Mouse (Mus musculus) kidney, adult 2 months (tissue): Measurements from ENCODE around the gene Stard3. TPM values are rescaled to one million over a fixed set of nuclear protein-coding genes. Genes with fewer than 3 reads are reported as not detected.

ENCODE experiments used
- DNase-seq: peaks from one replicate; pipeline ENCODE4 v3.0.0; 2021
- H3K27ac ChIP-seq: fragments of 200-500 bp; 2 replicates; pipeline ENCODE4 v1.5.1; 2012; ENCODE audit warnings: low read depth, low read length, control low read depth, inconsistent platforms; ENCODE audit not compliant: insufficient read depth
- H3K27me3 ChIP-seq: fragments of 200-500 bp; replicated peaks from 2 replicates; pipeline ENCODE4 v1.6.1; 2012; ENCODE audit warnings: mild to moderate bottlenecking, moderate library complexity, low read length, inconsistent platforms; ENCODE audit not compliant: control insufficient read depth, insufficient read depth
- H3K36me3 ChIP-seq: fragments of 200-500 bp; 2 replicates; pipeline ENCODE4 v1.6.1; 2012; ENCODE audit warnings: mild to moderate bottlenecking, moderate library complexity, low read length, inconsistent platforms; ENCODE audit not compliant: control insufficient read depth, insufficient read depth
- H3K4me1 ChIP-seq: fragments of 200-500 bp; 2 replicates; pipeline ENCODE4 v1.6.1; 2011; ENCODE audit warnings: low read length; ENCODE audit not compliant: control insufficient read depth, insufficient read depth
- H3K4me3 ChIP-seq: fragments of 200-500 bp; 2 replicates; pipeline ENCODE4 v1.5.1; 2011; ENCODE audit warnings: mild to moderate bottlenecking, low read depth, low read length, control low read depth; ENCODE audit not compliant: insufficient read depth
- CTCF ChIP-seq: fragments of 200-500 bp; conservative IDR thresholded peaks from 2 replicates; pipeline ENCODE4 v1.5.1; 2011; ENCODE audit warnings: low read depth, mild to moderate bottlenecking, control low read depth, low read length, moderate library complexity, mixed read lengths; ENCODE audit not compliant: insufficient read depth, insufficient read length
- POLR2A ChIP-seq: fragments of 200-500 bp; IDR thresholded peaks from one replicate; pipeline ENCODE4 v1.6.1; 2011; ENCODE audit warnings: low read depth, low read length, control low read depth
- WGBS: fragments of 180-500 bp; shearing (Covaris S2); methylation state at CpG from one replicate; pipeline ENCODE4 v1.1.7; 2018; 5-methylcytosine and 5-hydroxymethylcytosine counted together
- polyA plus RNA-seq: library from polyadenylated mRNA; depleted of rRNA; stranded (reverse); fragments of >200 nt; gene quantifications from 2 replicates; pipeline ENCODE4 v1.2.3, GENCODE M21; 2012; rRNA removed

The Stard3 gene
- polyA plus RNA-seq, 1 experiment = 59.1 TPM

- H3K36me3 ChIP-seq = peaks cover 2% of the 10 kb centered on the region; the same call in 1 of the 2 replicates
- peaks cover 44% of the 10 kb centered on the region for H3K4me1 ChIP-seq
Observed at GRCm38 (mm10) chr11:98417074-98417473, 58.9 kb downstream of the Stard3 start.

GRCm38 (mm10) chr11:98418273-98418672, 60.1 kb downstream of the Stard3 start:
- WGBS = 40% methylated on average over 4 of the region's 6 CpGs
- no peak for DNase-seq
- Histone ChIP-seq H3K27me3 (no peaks in the 10 kb centered on the region), H3K4me1 (peaks cover 44% of the 10 kb centered on the region), H3K36me3 (peaks cover 2% of the 10 kb centered on the region; the same call in 1 of the 2 replicates), H3K4me3 (no peak overlapping the region), H3K27ac (peak overlapping the region; percentile 32; the same call in 1 of the 2 replicates)
- no peak for TF ChIP-seq POLR2A
- TF ChIP-seq CTCF = no peak

More at GRCm38 (mm10) chr11:98417074-98417473, 58.9 kb downstream of the Stard3 start:
- no peak for TF ChIP-seq CTCF
- no peak for TF ChIP-seq POLR2A
- DNase-seq = no peak
- 74% methylated on average over 1 of the region's 1 CpGs for WGBS
- Histone ChIP-seq H3K4me3 (no peak overlapping the region), H3K27ac (no peak overlapping the region), H3K27me3 (no peaks in the 10 kb centered on the region)

- H3K27me3 ChIP-seq = no peaks in the 10 kb centered on the region
- H3K4me1 ChIP-seq = peaks cover 42% of the 10 kb centered on the region
- H3K27ac ChIP-seq = peak overlapping the region; percentile 81
- 35% methylated on average over 10 of the region's 10 CpGs for WGBS
- DNase-seq = peak; percentile 87
- no peak overlapping the region for H3K4me3 ChIP-seq
- peaks cover 2% of the 10 kb centered on the region; the same call in 1 of the 2 replicates for H3K36me3 ChIP-seq
- TF ChIP-seq POLR2A = no peak
- no peak for TF ChIP-seq CTCF
Observed at GRCm38 (mm10) chr11:98418939-98419547, 60.9 kb downstream of the Stard3 start.

- peak; percentile 84 for DNase-seq
- Histone ChIP-seq H3K4me3 (no peak overlapping the region), H3K27me3 (no peaks in the 10 kb centered on the region), H3K4me1 (peaks cover 5% of the 10 kb centered on the region; the same call in 1 of the 2 replicates), H3K36me3 (peaks cover 5% of the 10 kb centered on the region), H3K27ac (peak overlapping the region; percentile 48; the same call in 1 of the 2 replicates)
- 70% methylated on average over 7 of the region's 7 CpGs for WGBS
- TF ChIP-seq CTCF = no peak
- TF ChIP-seq POLR2A = no peak
Observed at GRCm38 (mm10) chr11:98426592-98426991, 68.4 kb downstream of the Stard3 start.

- Histone ChIP-seq H3K4me3 (no peak overlapping the region), H3K27ac (no peak overlapping the region), H3K27me3 (no peaks in the 10 kb centered on the region), H3K36me3 (peaks cover 6% of the 10 kb centered on the region), H3K4me1 (peaks cover 5% of the 10 kb centered on the region; the same call in 1 of the 2 replicates)
- DNase-seq = no peak
- no peak for TF ChIP-seq POLR2A
- no peak for TF ChIP-seq CTCF
- 79% methylated on average over 5 of the region's 5 CpGs for WGBS
Observed at GRCm38 (mm10) chr11:98428436-98428835, 70.3 kb downstream of the Stard3 start.

Other genes starting within 250 kb of the Stard3 start
- gene Fbxl20, start 208.0 kb upstream of the Stard3 start, polyA plus RNA-seq = 15.3 and 17.4 TPM in 2 replicates
- gene Med1, start 165.1 kb upstream of the Stard3 start, polyA plus RNA-seq = 11.8 and 13.0 TPM in 2 replicates
- 11.4 and 12.0 TPM in 2 replicates for gene Cdk12, start 155.3 kb upstream of the Stard3 start, polyA plus RNA-seq
- gene Neurod2, start 28.7 kb upstream of the Stard3 start, polyA plus RNA-seq = not detected in 2 replicates
- 84.7 and 94.6 TPM in 2 replicates for gene Ppp1r1b, start 10.0 kb upstream of the Stard3 start, polyA plus RNA-seq
- gene Tcap, start 25.4 kb downstream of the Stard3 start, polyA plus RNA-seq = 0.56 and 33.0 TPM in 2 replicates
- not detected in 2 replicates for gene Pnmt, start 28.1 kb downstream of the Stard3 start, polyA plus RNA-seq
- gene Pgap3, start 42.1 kb downstream of the Stard3 start, polyA plus RNA-seq = 32.2 and 35.4 TPM in 2 replicates
- 44.8 and 55.9 TPM in 2 replicates for gene Erbb2, start 54.1 kb downstream of the Stard3 start, polyA plus RNA-seq
- gene Mien1, start 80.6 kb downstream of the Stard3 start, polyA plus RNA-seq = 126 and 179 TPM in 2 replicates
- 143 and 160 TPM in 2 replicates for gene Grb7, start 88.0 kb downstream of the Stard3 start, polyA plus RNA-seq
- gene Ikzf3, start 187.7 kb downstream of the Stard3 start, polyA plus RNA-seq = 0.58 and 3.9 TPM in 2 replicates
- 0.26 and 0.34 TPM in 2 replicates for gene Zpbp2, start 192.7 kb downstream of the Stard3 start, polyA plus RNA-seq
- 57.2 and 60.2 TPM in 2 replicates for gene Ormdl3, start 229.0 kb downstream of the Stard3 start, polyA plus RNA-seq
- gene Lrrc3c, start 239.9 kb downstream of the Stard3 start, polyA plus RNA-seq = not detected in 2 replicates